In genomic region chr4:84623312-84623711, GRCm38 (mm10) we compare ENCODE assay signal across 14 mouse cellular contexts.
"Had no signal": no experiment of that assay in that cellular context is flagged by ENCODE, and none has a peak within 500 bp of the region (broad histone marks: within the 10 kb centered on the region; RNA-seq: fewer than 3 reads in every experiment).

No protein-coding gene starts in this region.

- H3K9ac ChIP-seq: intestine, embryonic 15.5 days; limb, embryonic 13.5 days; liver, embryonic 12.5 days; lung, embryonic 14.5 days; midbrain, embryonic 12.5 days; neural tube, embryonic 13.5 days had no signal

- H3K27ac ChIP-seq: intestine, embryonic 15.5 days; limb, embryonic 13.5 days; liver, embryonic 12.5 days; midbrain, embryonic 12.5 days; neural tube, embryonic 13.5 days had no signal

- H3K4me2 ChIP-seq: intestine, embryonic 15.5 days; limb, embryonic 13.5 days; liver, embryonic 12.5 days; lung, embryonic 14.5 days; midbrain, embryonic 12.5 days; neural tube, embryonic 13.5 days had no signal

- H3K4me1 ChIP-seq: intestine, embryonic 15.5 days; liver, embryonic 12.5 days; neural tube, embryonic 13.5 days had no signal

- H3K27me3 ChIP-seq: intestine, embryonic 15.5 days; limb, embryonic 13.5 days; liver, embryonic 12.5 days; midbrain, embryonic 12.5 days; neural tube, embryonic 13.5 days had no signal

- ATAC-seq: intestine, embryonic 15.5 days; liver, embryonic 12.5 days; midbrain, embryonic 16.5 days had no signal

- DNase-seq: left cerebral cortex, postnatal 4 days; lung, embryonic 14.5 days; lung, postnatal 14 days; retina, postnatal 1 day; right cerebral cortex, postnatal 4 days; spleen, adult 18-20 months; thymus, adult 18-20 months; thymus, postnatal 25 days had no signal

- H3K4me3 ChIP-seq: intestine, embryonic 15.5 days; limb, embryonic 13.5 days; liver, embryonic 12.5 days; midbrain, embryonic 12.5 days; neural tube, embryonic 13.5 days had no signal

- H3K36me3 ChIP-seq: intestine, embryonic 15.5 days; limb, embryonic 13.5 days; liver, embryonic 12.5 days; midbrain, embryonic 12.5 days; neural tube, embryonic 13.5 days had no signal

- H3K9me3 ChIP-seq: intestine, embryonic 15.5 days; limb, embryonic 13.5 days; liver, embryonic 12.5 days; midbrain, embryonic 12.5 days; neural tube, embryonic 13.5 days had no signal
